Mouse (Mus musculus) cerebral cortex, adult 2 months (tissue): Measurements from ENCODE around the gene Ndufb5.

Experiments used
- WGBS: fragments of 180-500 bp; shearing (Covaris S2); methylation state at CpG from one replicate; pipeline ENCODE4 v1.1.7; 2018; 5-methylcytosine and 5-hydroxymethylcytosine counted together

Ndufb5 gene

DNA sequence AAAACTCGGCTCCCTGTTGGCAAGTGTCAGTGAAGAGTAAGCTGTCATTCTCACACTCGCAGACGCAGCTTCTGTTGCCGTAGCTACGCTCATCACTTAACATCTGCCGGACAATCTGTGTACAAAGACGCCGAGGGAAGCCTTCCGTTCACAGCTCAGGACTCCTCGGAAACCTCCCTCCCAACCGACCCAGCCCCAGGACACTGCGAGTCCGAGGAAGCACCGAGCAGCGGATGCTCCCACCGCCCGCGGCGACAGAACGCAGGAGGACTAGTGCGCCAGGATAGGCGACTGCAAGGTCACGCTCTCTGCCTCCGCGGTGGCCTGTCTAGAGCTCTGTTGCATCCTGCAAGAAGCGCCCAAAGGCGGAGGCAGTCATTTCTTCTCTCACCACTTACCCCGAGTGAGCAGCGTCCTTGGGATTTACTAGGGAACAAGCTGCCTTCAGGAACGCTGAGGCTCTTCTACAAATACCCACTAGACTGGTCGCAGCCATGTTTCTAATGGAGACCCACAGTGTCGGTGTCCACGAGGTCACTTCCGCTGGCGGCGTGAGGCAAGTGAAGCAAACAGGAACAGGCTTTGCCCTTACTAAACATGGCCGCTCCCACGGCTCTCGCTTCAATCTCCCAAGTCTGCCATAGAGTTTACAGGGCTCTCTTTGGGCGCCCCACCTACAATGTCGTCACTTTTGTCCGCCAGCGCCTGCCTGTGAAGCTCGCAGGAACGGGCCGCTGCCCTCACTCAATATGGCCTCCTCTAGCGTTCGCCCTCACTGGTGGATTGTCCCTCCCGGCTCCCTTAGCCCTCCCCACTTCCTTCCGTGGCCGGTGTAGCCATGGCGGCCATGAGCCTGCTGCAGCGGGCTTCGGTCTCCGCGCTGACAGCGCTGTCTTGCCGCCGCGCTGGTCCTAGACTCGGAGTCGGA is at the start of gene Ndufb5:
Gene Ndufb5 (plus strand): TSS at position 747 of the 928 bp plus-strand sequence.
- under 1% methylated on average over 62 of the region's 62 CpGs for WGBS

GRCm38 (mm10) chr3:32687156-32687555 is 49.6 kb upstream of the Ndufb5 start:
- WGBS: 86% methylated on average over 4 of the region's 4 CpGs

DNA sequence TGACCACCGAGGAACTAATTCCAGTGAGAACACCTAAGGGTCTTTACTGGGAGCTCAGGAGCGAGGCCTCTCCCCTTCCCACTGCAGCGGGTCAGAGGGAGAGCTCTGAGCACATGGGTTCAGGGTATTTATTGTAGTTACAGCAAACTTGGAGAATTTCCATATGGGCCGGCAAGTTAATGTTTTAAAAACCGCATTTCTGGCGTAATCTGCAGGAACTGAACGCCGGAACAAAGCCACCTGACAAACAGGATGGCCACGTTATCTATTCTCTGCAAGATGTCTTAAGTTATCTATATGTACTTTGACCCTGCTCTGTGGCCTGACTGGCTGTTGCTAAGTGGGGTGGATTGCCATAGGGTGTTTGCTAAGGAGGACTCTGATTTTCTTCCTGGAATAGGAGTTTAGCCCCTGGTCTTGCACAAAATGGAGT is 47.2 kb upstream of the Ndufb5 start:
- 74% methylated on average over 9 of the region's 9 CpGs for WGBS

DNA sequence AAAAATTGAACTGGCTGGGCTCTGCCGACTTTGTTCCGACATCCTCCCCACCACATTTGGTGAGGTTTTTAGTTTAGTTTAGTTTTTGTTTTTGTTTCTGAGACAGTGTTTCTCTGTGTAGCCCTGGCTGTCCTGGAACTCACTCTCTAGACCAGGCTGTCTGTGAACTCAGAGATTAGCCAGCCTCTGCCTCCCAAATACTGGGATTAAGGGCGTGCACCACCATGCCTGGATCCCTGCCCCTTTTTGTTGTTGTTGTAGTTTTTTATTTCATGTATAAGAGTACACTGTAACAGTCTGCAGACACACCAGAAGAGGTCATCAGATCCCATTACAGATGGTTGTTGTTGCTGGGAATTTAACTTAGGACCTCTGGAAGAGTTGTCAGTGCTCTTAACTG is 46.8 kb upstream of the Ndufb5 start:
- 89% methylated on average over 3 of the region's 3 CpGs for WGBS

- 71% methylated on average over 1 of the region's 1 CpGs for WGBS
Observed at GRCm38 (mm10) chr3:32690901-32691300, 45.9 kb upstream of the Ndufb5 start.

GRCm38 (mm10) chr3:32691841-32692240 is 44.9 kb upstream of the Ndufb5 start:
- 72% methylated on average over 5 of the region's 5 CpGs for WGBS

- 68% methylated on average over 5 of the region's 5 CpGs for WGBS
Observed at GRCm38 (mm10) chr3:32694211-32694610, 42.6 kb upstream of the Ndufb5 start.

GRCm38 (mm10) chr3:32694737-32695582 is 41.8 kb upstream of the Ndufb5 start:
- WGBS: 83% methylated on average over 12 of the region's 12 CpGs

DNA sequence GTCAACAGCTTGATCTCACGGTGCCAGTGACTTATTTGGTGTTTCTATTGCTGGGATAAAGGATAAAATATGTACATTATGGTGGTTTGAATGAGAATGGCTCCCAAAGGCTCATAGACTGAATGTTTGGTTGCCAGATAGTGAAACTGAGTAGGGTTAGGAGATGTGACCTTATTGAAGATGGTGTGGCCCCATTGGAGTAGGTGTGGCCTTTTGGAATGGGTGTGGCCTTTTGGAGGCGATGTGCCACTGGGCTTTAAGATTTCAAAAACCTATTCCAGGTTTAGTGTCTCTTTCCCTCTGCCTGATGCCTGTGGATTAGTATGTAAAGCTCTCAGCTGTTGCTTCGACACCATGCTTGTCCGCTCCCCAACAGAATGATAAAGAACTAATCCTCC is 41.2 kb upstream of the Ndufb5 start:
- WGBS: 91% methylated on average over 4 of the region's 4 CpGs

GRCm38 (mm10) chr3:32698228-32698863 is 38.4 kb upstream of the Ndufb5 start:
- 23% methylated on average over 7 of the region's 7 CpGs for WGBS

DNA sequence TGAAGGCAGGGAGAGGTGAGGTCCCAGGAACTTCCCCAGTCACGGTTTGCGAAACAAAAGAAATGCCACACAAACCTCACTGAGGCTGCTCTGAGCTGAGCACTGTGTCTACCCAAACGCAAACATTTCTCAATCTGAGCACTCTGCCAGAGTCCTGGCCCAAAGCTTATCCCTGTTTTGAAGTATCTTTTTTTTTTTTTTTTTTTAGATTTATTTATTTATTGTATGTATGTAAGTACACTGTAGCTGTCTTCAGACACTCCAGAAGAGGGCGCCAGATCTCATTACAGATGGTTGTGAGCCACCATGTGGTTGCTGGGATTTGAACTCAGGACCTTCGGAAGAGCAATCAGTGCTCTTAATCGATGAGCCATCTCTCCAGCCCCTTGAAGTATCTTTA is 32.8 kb upstream of the Ndufb5 start:
- 90% methylated on average over 6 of the region's 6 CpGs for WGBS

GRCm38 (mm10) chr3:32704632-32705031 is 32.2 kb upstream of the Ndufb5 start:
- WGBS: 87% methylated on average over 10 of the region's 10 CpGs

DNA sequence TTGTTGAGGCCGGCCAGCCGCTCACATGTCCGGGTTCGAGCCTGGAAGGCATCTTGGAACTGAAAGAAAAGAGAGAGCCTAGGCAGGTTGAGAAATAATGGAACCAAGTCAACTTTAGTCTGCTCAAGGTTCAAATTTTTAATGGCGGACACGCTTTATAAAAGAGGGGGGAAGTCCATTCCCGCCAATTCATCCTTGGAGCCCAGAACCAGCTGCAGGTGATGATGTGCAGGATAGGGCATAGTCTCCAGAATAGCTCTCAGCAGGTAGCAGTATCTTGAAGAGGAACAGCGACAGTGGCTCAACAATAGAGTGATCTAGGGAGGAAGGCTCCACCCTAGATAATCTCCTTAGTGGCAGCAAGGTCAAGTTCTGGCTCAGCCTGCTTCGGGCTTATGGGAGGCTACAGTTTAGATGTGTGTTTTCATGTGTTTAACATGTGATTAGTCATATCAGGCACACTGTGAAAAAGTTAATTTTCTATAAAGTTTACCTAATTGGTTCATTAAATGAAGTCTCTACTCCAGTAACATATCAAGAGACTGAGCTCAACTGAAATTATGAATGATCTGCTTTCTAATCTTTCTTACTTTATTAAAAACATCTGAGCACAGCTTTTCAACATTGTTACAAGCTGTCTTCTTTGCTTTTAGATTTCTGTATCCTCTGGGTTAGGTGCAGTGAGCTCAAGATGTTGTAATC is 31.0 kb upstream of the Ndufb5 start, which contains the start of gene Actl6a:
Gene Actl6a (plus strand): TSS at position 652 of the 702 bp plus-strand sequence.
- 80% methylated on average over 9 of the region's 9 CpGs for WGBS

DNA sequence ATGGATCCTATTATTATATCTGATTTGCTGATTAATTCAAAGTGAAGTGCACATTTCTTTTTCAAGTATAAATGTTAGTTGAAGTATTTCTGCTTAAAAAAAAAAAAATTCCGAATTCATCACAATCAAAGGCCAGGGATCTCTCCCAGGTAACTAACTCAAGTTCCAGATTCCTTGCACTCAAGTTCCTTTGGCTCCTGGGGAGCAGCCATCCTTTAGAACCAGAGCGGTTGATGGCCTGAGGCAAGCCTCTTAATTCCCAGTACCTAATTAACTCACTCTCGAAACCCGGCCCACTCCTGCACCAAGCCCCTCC is 28.8 kb upstream of the Ndufb5 start:
- 4% methylated on average over 4 of the region's 4 CpGs for WGBS

- under 1% methylated on average over 90 of the region's 90 CpGs for WGBS
Observed at GRCm38 (mm10) chr3:32708368-32709231, 28.2 kb upstream of the Ndufb5 start.

- 5% methylated on average over 9 of the region's 9 CpGs for WGBS
Observed at GRCm38 (mm10) chr3:32709388-32709787, 27.4 kb upstream of the Ndufb5 start.

DNA sequence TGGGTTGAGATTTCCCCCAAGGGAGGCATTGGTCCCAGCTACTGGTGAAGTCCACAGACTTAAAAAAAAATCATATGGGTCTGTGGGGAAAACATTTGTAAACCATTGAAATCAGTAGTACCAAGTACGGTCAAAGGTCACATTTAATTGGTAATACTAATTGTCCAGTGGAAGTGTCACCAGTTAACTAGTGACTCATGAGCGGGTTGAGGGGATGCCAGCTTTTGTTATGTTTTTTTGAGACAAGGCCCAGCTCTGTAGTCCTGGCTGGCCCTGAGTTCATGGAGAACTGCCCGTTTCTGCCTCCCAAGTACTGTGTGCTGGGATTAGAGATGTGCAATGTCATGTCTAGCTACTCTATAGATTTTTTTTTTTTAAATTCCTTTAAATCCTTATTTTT is 23.1 kb upstream of the Ndufb5 start:
- 93% methylated on average over 3 of the region's 3 CpGs for WGBS

DNA sequence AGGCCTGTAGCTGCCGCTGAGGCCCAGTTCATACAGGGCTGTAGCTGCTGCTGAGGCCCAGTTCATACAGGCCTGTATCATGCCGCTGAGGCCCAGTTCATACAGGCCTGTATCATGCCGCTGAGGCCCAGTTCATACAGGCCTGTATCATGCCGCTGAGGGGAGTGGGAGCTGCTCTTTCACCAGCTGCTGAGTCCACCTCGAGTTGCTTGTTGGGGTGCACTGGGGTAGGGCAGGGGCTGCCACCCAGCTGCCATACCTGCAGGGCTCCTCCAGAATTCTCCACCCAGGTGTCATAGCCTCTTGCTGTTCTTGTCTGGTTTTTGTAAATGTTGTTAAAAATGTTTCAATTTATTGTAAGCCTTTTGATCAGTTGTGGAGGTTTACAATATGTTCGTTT is 19.4 kb upstream of the Ndufb5 start:
- WGBS: 96% methylated on average over 6 of the region's 6 CpGs

DNA sequence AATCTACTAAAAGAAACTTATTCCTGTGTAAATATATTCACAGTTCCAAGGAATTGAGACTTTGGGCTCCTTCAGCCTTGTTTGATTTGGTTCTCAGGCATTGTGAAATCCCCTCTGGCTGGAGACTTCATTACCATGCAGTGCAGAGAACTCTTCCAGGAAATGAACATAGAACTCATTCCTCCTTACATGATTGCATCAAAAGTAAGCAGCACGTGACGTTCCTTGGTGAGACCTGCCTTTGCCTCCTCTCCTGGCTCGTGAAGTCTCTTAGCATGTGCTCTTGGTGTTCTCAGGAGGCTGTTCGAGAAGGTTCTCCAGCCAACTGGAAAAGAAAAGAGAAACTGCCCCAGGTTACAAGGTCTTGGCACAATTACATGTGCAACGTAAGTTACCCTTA is 18.5 kb upstream of the Ndufb5 start:
- WGBS: 92% methylated on average over 5 of the region's 5 CpGs

- 93% methylated on average over 7 of the region's 7 CpGs for WGBS
Observed at GRCm38 (mm10) chr3:32724191-32724590, 12.6 kb upstream of the Ndufb5 start.

- WGBS: 86% methylated on average over 5 of the region's 5 CpGs
Observed at GRCm38 (mm10) chr3:32725951-32726350, 10.8 kb upstream of the Ndufb5 start.
